Mouse (Mus musculus): ENCODE measurements around the gene Bend5. TPM values are rescaled to one million over a fixed set of nuclear protein-coding genes. Genes with fewer than 3 reads are reported as not detected.

Gene Bend5
- polyA plus RNA-seq, 1 experiment = 15.6 TPM

DNA sequence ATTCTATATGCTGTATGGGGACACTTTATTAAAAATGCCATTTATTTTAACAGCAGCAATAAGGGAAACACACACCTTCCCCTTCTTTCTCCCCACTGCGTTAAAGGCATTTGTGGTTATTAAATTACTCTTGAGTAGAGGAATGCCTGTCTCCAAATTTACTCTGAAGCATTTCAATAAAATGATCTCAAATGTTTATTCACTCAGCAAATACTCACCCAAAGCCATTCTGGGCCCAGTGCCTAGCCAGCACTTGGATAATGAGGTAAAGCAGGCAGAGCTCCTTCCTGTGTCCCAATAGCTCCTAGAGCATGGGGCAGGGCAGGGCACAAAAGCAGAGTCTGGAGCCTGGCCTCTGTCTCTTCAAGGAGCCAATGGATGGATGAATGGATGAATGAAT is 58.2 kb downstream of the Bend5 start:
- H3K27ac ChIP-seq (ENCODE audit: control insufficient read depth, insufficient read depth, low read length) = no peak overlapping the region
- TF ChIP-seq CTCF (IDR thresholded peaks at IDR 0.05; ENCODE audit: borderline replicate concordance, control insufficient read depth, extremely low read depth, insufficient read depth, low read length, poor library complexity) = no peak
- TF ChIP-seq POLR2A (IDR thresholded peaks at IDR 0.05; ENCODE audit: control insufficient read depth, extremely low read depth, insufficient read depth, low read length, poor library complexity) = no peak

DNA sequence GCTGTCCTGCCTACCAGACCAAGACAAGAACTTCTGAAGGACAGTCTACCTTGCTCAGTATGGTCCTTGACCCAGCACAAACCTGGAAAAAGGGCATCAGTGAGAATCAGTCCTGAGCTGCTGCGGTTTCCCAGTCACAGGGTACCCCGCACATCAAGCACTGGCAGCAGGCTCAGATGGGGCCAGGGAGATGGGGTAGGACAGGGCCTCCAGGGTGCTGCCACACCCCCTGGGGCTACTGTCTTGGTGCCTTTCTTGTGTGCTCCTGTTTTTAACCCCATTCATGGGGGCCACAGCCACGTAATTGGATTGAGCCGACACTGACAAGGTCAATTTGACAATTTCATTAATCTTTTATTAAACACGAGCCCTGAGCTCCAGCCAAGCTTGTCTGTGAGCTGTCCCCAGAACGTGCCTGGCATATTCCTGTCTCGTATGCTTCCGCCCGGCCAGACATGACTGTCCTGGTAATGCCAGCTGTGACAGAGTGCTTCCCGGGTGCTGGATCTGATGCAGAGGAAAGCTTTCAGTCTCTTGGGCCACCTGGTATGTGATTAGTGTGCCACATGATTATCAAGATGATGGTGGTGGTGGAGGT is 60.7 kb downstream of the Bend5 start:
- no peak overlapping the region for H3K4me3 ChIP-seq (ENCODE audit: control insufficient read depth, insufficient read depth, low read length)
- TF ChIP-seq CTCF (IDR thresholded peaks at IDR 0.05; ENCODE audit: borderline replicate concordance, control insufficient read depth, extremely low read depth, insufficient read depth, low read length, poor library complexity) (no peak), POLR2A (IDR thresholded peaks at IDR 0.05; ENCODE audit: control insufficient read depth, extremely low read depth, insufficient read depth, low read length, poor library complexity) (no peak)
- H3K27me3 ChIP-seq (ENCODE audit: control insufficient read depth, insufficient read depth, low read length) = no peaks in the 10 kb centered on the region
- H3K27ac ChIP-seq (ENCODE audit: control insufficient read depth, insufficient read depth, low read length) = no peak overlapping the region
- no peak for DNase-seq
- H3K4me1 ChIP-seq (replicated peaks; ENCODE audit: control insufficient read depth, insufficient read depth, low read length) = no peaks in the 10 kb centered on the region
- 89% methylated on average over 10 of the region's 10 CpGs for WGBS
- H3K36me3 ChIP-seq (ENCODE audit: control insufficient read depth, insufficient read depth, low read length) = no peaks in the 10 kb centered on the region

More for the DNA sequence above, 58.2 kb downstream of the Bend5 start:
- H3K4me1 ChIP-seq (replicated peaks; ENCODE audit: control insufficient read depth, insufficient read depth, low read length) = no peaks in the 10 kb centered on the region
- H3K27me3 ChIP-seq (ENCODE audit: control insufficient read depth, insufficient read depth, low read length) = no peaks in the 10 kb centered on the region
- 86% methylated on average over 1 of the region's 1 CpGs for WGBS
- H3K4me3 ChIP-seq (ENCODE audit: control insufficient read depth, insufficient read depth, low read length) = no peak overlapping the region
- no peak for DNase-seq
- H3K36me3 ChIP-seq (ENCODE audit: control insufficient read depth, insufficient read depth, low read length) = no peaks in the 10 kb centered on the region

DNA sequence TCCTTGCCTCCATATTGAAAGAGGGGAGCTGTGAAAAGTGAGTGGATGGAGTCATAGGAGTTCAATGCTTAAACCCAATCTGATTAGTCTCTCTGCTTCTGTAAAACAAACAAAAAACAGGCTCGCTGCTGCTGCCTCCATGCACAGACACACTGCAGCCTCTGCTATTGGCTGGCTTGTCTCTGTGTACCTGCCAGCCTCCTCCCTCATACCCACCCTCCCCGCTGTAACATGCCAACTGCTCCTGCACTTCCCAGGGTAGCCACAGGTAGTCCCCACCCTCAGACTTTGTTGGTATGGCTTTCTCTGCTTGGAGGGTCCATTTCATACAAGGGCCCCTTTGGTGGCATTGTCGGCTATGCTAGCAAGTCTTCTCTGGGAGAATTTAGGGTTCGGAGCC is 62.7 kb downstream of the Bend5 start:
- no peak for TF ChIP-seq CTCF (IDR thresholded peaks at IDR 0.05; ENCODE audit: borderline replicate concordance, control insufficient read depth, extremely low read depth, insufficient read depth, low read length, poor library complexity)
- no peaks in the 10 kb centered on the region for H3K4me1 ChIP-seq (replicated peaks; ENCODE audit: control insufficient read depth, insufficient read depth, low read length)
- H3K4me3 ChIP-seq (ENCODE audit: control insufficient read depth, insufficient read depth, low read length) = no peak overlapping the region
- no peaks in the 10 kb centered on the region for H3K27me3 ChIP-seq (ENCODE audit: control insufficient read depth, insufficient read depth, low read length)
- no peak overlapping the region for H3K27ac ChIP-seq (ENCODE audit: control insufficient read depth, insufficient read depth, low read length)
- 80% methylated on average over 4 of the region's 4 CpGs for WGBS
- H3K36me3 ChIP-seq (ENCODE audit: control insufficient read depth, insufficient read depth, low read length) = no peaks in the 10 kb centered on the region
- DNase-seq = no peak

DNA sequence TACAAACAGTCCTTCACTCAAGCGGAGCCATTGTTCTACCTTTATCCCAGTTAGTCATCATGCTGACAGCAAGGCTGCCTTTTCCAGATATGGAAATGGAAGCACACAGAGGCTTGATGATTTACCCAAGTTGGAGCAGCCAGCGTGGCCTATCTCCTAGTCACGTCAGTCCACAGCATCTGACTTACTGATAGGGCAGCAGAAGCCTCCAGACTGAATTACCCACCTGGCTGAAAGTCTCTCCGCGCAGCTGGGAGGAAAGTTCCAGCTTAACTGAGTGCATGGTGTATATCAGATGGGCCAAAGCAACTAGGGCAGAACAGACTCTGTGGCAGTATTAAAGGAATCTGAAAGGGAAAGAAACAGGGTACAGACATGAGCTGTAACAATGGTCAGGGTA is 68.7 kb downstream of the Bend5 start:
- Histone ChIP-seq H3K4me3 (ENCODE audit: control insufficient read depth, insufficient read depth, low read length) (no peak overlapping the region), H3K4me1 (replicated peaks; ENCODE audit: control insufficient read depth, insufficient read depth, low read length) (0 out of 2 replicates have a peak, but pooled peaks cover 2% of the 10 kb centered on the region), H3K36me3 (ENCODE audit: control insufficient read depth, insufficient read depth, low read length) (no peaks in the 10 kb centered on the region), H3K27ac (ENCODE audit: control insufficient read depth, insufficient read depth, low read length) (no peak overlapping the region), H3K27me3 (ENCODE audit: control insufficient read depth, insufficient read depth, low read length) (no peaks in the 10 kb centered on the region)
- no peak for DNase-seq
- 93% methylated on average over 5 of the region's 5 CpGs for WGBS
- no peak for TF ChIP-seq POLR2A (IDR thresholded peaks at IDR 0.05; ENCODE audit: control insufficient read depth, extremely low read depth, insufficient read depth, low read length, poor library complexity)
- TF ChIP-seq CTCF (IDR thresholded peaks at IDR 0.05; ENCODE audit: borderline replicate concordance, control insufficient read depth, extremely low read depth, insufficient read depth, low read length, poor library complexity) = no peak

DNA sequence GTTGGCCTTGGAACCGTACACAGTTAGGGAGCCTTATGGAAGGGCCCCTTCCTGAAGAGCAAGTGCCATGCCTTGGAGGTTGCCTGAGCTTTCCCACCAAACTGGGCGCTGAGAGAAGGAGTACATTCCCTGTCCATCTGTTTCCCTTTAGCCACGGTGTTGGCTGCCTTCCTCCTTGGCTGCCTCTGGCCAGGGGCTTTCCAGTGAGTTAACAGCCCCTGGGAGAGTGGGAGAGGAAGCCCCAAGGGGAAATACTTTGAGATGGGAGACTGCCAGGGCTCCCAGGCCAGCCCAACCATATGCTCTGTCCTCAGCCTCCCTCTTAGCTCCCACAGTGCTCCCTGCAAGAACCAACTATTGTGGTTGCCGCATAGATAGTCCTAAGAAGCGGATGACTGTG is 70.4 kb downstream of the Bend5 start:
- H3K27ac ChIP-seq (ENCODE audit: control insufficient read depth, insufficient read depth, low read length) = no peak overlapping the region
- TF ChIP-seq POLR2A (IDR thresholded peaks at IDR 0.05; ENCODE audit: control insufficient read depth, extremely low read depth, insufficient read depth, low read length, poor library complexity) = no peak
- no peak for TF ChIP-seq CTCF (IDR thresholded peaks at IDR 0.05; ENCODE audit: borderline replicate concordance, control insufficient read depth, extremely low read depth, insufficient read depth, low read length, poor library complexity)
- DNase-seq = no peak
- H3K36me3 ChIP-seq (ENCODE audit: control insufficient read depth, insufficient read depth, low read length) = no peaks in the 10 kb centered on the region
- H3K27me3 ChIP-seq (ENCODE audit: control insufficient read depth, insufficient read depth, low read length) = no peaks in the 10 kb centered on the region
- no peak overlapping the region for H3K4me3 ChIP-seq (ENCODE audit: control insufficient read depth, insufficient read depth, low read length)
- H3K4me1 ChIP-seq (replicated peaks; ENCODE audit: control insufficient read depth, insufficient read depth, low read length) = 0 out of 2 replicates have a peak, but pooled peaks cover 2% of the 10 kb centered on the region
- WGBS = 63% methylated on average over 5 of the region's 5 CpGs

DNA sequence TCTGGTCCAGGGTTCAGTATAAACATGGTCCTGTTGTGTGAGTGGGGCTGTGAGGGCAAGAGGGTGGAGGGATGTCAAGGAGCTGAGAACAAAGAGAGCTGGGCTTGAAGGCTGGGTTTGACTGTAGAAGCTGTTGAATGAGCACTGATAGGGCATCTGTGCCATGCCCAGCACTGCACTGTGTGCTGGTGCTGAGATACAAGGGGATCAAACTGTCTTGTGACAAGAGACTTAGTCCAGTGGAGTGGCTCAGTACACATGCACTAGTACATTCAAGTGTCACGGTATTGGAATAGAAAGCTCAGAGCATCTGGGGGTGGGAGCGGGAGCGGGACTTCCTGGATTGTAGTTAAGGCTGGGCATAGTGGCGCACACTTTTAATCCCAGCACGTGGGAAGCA is 71.4 kb downstream of the Bend5 start:
- H3K27me3 ChIP-seq (ENCODE audit: control insufficient read depth, insufficient read depth, low read length) = no peaks in the 10 kb centered on the region
- 0 out of 2 replicates have a peak, but pooled peaks cover 2% of the 10 kb centered on the region for H3K4me1 ChIP-seq (replicated peaks; ENCODE audit: control insufficient read depth, insufficient read depth, low read length)
- TF ChIP-seq CTCF (IDR thresholded peaks at IDR 0.05; ENCODE audit: borderline replicate concordance, control insufficient read depth, extremely low read depth, insufficient read depth, low read length, poor library complexity) = no peak
- TF ChIP-seq POLR2A (IDR thresholded peaks at IDR 0.05; ENCODE audit: control insufficient read depth, extremely low read depth, insufficient read depth, low read length, poor library complexity) = no peak
- no peak overlapping the region for H3K27ac ChIP-seq (ENCODE audit: control insufficient read depth, insufficient read depth, low read length)
- H3K4me3 ChIP-seq (ENCODE audit: control insufficient read depth, insufficient read depth, low read length) = no peak overlapping the region
- H3K36me3 ChIP-seq (ENCODE audit: control insufficient read depth, insufficient read depth, low read length) = no peaks in the 10 kb centered on the region
- WGBS = 87% methylated on average over 5 of the region's 5 CpGs
- no peak for DNase-seq
